Mouse (Mus musculus) cerebellum, adult 8-10 months (tissue): ENCODE results near the gene Trappc13.
"Not testable (repeated sequence)": the region's sequence is repeated elsewhere in the genome, so short reads cannot be mapped to it uniquely, and the experiment has no call there.

ENCODE experiments used
- DNase-seq: peaks from one replicate; pipeline ENCODE4 v3.0.0; 2022

The Trappc13 gene

GRCm38 (mm10) chr13:104177796-104178649 is at the start of gene Trappc13:
TSS of gene Trappc13 (minus strand) at chr13:104178469.
- no peak for DNase-seq

DNA sequence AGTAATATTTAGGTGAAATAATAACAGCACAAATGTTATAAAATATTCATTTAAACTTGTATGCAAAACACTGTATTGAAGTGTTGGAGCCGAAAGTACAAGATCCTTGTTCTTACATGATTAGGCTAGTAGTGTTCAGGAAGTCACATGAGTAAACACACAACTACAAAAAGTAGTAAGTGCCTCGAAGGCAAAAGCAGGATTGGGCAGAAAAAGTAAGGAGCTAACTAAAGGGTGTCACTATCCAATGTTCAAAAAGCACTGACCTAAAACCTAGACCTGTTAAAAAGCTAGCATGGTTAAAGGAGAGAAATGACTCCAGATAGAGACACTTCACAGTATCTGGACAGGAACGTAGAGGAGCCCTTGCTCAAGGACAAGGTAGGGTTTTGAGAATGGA is 49.2 kb upstream of the Trappc13 start:
- no peak for DNase-seq

DNA sequence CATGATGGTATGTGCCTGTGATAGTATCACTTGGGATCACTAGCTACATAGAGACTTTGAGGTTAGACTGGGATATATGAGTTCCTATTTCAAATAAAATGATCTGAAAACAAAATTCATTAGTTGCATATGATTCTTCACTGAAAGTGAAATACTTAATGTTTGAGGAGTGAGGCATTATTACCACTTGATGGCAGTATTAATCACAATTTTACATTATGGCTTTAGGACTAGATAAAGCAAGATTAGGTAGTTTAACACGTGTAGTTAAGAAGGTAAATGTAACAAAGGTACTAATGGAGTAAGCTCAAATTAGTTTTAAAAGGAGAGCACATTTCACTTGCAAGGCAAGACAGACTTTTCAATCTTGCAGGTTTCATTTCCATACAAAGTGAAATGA is 26.0 kb upstream of the Trappc13 start:
- no peak for DNase-seq

DNA sequence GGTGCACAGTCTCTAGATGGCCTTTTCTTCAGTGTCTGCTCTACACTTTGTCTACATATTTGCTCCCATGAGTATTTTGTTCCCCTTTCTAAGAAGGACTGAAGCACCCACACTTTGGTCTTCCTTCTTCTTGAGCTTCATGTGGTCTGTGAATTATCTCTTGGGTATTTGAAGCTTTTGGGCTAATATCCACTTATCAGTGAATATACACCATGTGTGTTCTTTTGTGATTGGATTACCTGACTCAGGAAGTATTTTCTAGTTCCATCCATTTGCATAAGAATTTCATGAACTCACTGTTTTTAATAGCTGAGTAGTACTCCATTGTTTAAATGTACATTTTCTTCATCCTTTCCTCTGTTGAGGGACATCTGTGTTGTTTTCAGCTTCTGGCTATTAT is 17.6 kb upstream of the Trappc13 start:
- DNase-seq, result not testable (repeated sequence)

DNA sequence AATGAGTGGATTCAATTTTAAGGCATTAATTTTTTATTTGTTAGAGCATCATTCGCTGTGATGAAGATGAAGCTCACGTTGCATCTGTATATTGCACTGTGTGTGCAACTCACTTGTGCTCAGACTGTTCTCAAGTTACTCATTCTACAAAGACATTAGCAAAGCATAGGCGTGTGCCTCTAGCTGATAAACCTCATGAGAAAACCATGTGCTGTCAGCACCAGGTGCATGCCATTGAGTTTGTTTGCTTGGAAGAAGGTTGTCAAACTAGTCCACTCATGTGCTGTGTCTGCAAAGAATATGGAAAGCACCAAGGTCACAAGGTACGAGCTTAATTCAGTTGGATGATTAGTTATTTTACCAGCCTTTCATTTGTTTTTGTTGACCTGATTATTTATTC is 9.1 kb upstream of the Trappc13 start:
- no peak for DNase-seq

GRCm38 (mm10) chr13:104179176-104179888 is 1.1 kb upstream of the Trappc13 start:
- DNase-seq, result no peak

- peak; percentile 97 for DNase-seq
These were observed 417 bp upstream of the Trappc13 start, which contains the start of gene Trim23 for GRCm38 (mm10) chr13:104178650-104179121. TSS of gene Trim23 (plus strand) at chr13:104178797.

DNA sequence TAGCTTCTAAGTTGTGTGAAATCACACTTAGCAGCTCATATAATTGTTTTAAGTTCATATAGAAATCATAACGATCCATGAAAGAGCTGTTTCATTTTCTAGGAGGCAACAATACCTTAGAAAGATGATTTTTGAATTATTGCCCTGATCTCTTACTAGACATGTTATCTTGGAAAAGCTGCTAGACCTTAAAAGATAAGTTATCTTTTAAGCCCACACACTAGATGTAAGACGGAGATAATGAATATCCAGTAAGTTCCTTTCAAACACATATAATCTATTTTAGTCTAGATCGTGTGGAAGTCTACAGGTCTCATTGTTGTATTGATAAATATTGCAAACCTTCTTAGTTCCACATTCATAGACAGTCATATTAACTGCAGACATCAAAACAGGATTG is 1.4 kb downstream of the Trappc13 start:
- no peak for DNase-seq

GRCm38 (mm10) chr13:104172498-104172897 is 5.8 kb downstream of the Trappc13 start:
- no peak for DNase-seq

- DNase-seq, result no peak
These were observed 6.6 kb downstream of the Trappc13 start for GRCm38 (mm10) chr13:104171711-104172110.

GRCm38 (mm10) chr13:104155686-104156085 is 22.6 kb downstream of the Trappc13 start:
- DNase-seq, result no peak

GRCm38 (mm10) chr13:104155106-104155505 is 23.2 kb downstream of the Trappc13 start:
- no peak for DNase-seq

- DNase-seq, result no peak
These were observed 24.1 kb downstream of the Trappc13 start for GRCm38 (mm10) chr13:104154180-104154579.

DNA sequence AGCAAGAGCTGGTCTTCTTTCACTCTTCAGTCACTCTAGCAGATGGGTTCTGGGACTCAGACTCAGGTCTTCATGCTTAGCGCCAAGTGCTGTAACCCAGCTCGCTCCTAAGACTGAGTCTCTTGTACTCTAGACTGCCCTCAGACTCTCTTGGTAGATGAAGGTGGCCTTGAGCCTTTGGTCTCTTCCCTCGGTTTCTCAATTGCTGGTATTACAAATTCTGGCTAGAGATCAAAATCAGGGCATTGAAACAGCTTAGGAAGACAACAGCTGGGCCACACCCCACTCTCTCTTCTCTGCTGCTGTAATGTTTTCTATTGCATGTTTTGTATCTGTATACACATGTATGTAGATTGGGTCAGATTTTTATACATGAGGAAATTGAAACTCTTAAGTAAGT is 32.6 kb downstream of the Trappc13 start:
- DNase-seq, result no peak

GRCm38 (mm10) chr13:104144871-104145270 is 33.4 kb downstream of the Trappc13 start:
- no peak for DNase-seq

DNA sequence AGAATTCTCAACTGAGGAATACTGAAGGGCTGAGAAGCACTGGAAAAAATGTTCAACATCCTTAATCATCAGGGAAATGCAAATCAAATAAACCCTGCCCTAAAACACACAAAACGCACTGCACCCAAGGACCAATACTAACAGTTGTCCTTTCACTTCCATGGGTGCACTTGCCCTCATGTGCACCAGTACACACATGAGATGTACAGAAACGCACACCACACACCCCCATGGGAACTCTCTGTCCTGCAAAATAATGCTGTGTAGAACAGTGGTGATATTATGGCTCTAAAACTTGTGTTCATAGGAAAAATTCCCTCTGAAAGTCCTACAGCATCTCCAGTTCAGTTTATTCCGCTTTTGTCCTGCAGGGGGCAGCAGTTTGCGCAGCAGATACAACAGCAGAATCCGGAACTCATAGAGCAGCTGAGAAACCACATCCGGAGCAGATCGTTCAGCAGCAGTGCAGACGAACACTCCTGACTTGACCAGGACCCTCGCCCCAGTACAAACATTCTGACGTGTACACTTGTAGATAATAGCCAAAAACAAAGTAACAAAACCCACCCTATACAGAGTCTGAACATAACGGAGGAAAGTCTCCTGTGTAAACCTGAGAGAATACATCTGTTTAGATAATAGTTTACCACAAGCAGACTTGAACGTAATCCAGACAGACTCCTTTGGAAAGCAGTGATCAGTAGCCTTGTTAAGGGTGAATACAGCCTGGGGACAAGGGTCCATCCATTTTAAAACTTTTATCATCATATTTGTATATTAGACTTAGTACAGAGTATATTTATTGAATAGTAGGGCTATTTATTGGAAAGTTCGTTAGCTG is 38.7 kb downstream of the Trappc13 start:
- peak; percentile 74 for DNase-seq

GRCm38 (mm10) chr13:104134510-104135085 is 43.7 kb downstream of the Trappc13 start:
- DNase-seq, result no peak

GRCm38 (mm10) chr13:104132561-104132960 is 45.7 kb downstream of the Trappc13 start:
- no peak for DNase-seq

DNA sequence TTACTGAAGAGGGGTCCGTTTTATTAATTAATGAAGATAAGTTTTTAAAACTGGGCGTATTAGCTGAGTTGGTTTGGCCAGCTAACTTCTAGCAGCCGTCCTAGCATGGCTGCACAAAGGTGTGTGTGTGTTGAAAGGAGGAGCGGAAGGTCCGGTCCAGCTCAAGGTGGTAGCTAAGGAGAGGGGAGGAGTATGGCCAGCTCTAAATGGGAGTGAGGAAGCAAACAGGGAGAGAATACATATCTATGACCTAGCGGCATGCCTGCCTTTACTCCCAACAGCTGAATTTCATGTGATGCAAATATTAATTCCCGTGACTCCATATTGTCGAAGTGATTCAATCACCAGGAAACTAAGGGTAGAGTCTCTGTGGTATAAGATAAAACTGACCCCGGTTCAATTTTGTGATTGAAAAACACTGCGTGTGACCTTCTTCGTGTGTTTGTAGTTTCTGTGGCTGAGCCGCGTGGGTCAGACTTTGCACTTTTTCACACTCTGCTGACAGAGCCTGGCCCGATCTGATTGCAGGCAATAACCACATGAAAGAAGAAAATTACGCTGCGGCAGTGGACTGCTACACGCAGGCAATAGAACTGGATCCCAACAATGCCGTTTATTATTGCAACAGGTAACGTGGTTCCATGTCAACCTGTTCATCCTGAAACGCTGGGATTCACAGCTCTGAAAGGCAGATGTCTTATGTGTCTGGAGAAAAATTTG is 54.4 kb downstream of the Trappc13 start:
- DNase-seq, result no peak

GRCm38 (mm10) chr13:104122078-104122840 is 56.0 kb downstream of the Trappc13 start:
- no peak for DNase-seq

DNA sequence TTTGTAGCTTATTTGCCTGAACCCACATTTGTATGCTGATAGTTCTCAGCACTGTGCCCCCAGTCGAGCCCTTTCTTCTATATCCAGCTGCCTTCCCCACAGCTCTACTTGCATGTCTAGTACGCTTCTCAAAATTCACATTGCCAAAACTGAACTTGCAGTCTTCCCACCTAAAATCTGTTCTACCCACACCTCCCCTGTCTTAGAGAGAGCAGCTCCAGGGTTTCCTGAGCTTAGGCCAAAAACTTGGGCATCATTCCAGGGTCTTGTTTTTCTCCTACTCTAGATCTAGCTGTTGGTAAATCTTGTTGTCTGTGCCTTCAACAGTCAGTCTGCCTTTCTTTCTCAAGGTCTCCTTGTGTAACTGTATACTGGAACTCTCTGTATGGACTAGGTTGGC is 63.4 kb downstream of the Trappc13 start:
- no peak for DNase-seq
